ENCODE assay signal across 8 mouse cellular contexts in genomic region chr13:33004414-33005105, GRCm38 (mm10). TPM values are rescaled to one million over a fixed set of nuclear protein-coding genes. Genes with fewer than 3 reads are reported as not detected.
DNase-seq lines count a peak whose midpoint lies in the region; ATAC-seq lines count a peak whose summit lies in the region.

No protein-coding gene starts in this region.

- H3K9me3 ChIP-seq in heart, embryonic 14.5 days (ENCODE audit: control insufficient read depth, low read length), result no peaks in the 10 kb centered on the region
- H3K9me3 ChIP-seq in liver, embryonic 13.5 days (replicated peaks), result no peaks in the 10 kb centered on the region
- no peaks in the 10 kb centered on the region for H3K9me3 ChIP-seq in stomach, embryonic 16.5 days (replicated peaks; ENCODE audit: control insufficient read depth, low read length)

- H3K9ac ChIP-seq in heart, embryonic 14.5 days (ENCODE audit: low read length), result peak overlapping the region; percentile 62
- H3K9ac ChIP-seq in liver, embryonic 13.5 days, result peak overlapping the region; percentile 71
- H3K9ac ChIP-seq in stomach, embryonic 16.5 days (ENCODE audit: low read length), result peak overlapping the region; percentile 69

- no peaks in the 10 kb centered on the region for H3K27me3 ChIP-seq in heart, embryonic 14.5 days (ENCODE audit: control insufficient read depth, insufficient read depth, low read length)
- H3K27me3 ChIP-seq in liver, embryonic 13.5 days, result no peaks in the 10 kb centered on the region
- no peaks in the 10 kb centered on the region for H3K27me3 ChIP-seq in stomach, embryonic 16.5 days (ENCODE audit: control insufficient read depth, insufficient read depth, low read length)

- H3K4me1 ChIP-seq in brown adipose tissue, adult 24 weeks (ENCODE audit: control insufficient read depth, insufficient read depth, insufficient read length, low read length), result peaks cover 5% of the 10 kb centered on the region; the same call in 1 of the 2 replicates
- H3K4me1 ChIP-seq in heart, embryonic 14.5 days (ENCODE audit: control insufficient read depth in 2 of 2, insufficient read depth in 2 of 2, low read length in 2 of 2), result peaks cover 2 to 7% of the 10 kb centered on the region in 2 experiments
- peaks cover 35% of the 10 kb centered on the region for H3K4me1 ChIP-seq in liver, embryonic 13.5 days (replicated peaks)
- H3K4me1 ChIP-seq in stomach, embryonic 16.5 days (ENCODE audit: control insufficient read depth, insufficient read depth, low read length), result peaks cover 14% of the 10 kb centered on the region

- H3K4me3 ChIP-seq in brown adipose tissue, adult 24 weeks (ENCODE audit: insufficient read depth, low read depth, low read length), result peak overlapping the region; percentile 59
- peak overlapping the region; percentile 34 to 35 for H3K4me3 ChIP-seq in heart, embryonic 14.5 days (ENCODE audit: control insufficient read depth in 1 of 2, insufficient read depth in 1 of 2, low read depth in 1 of 2, low read length in 2 of 2)
- H3K4me3 ChIP-seq in liver, embryonic 13.5 days (replicated peaks), result peak overlapping the region; percentile 62
- H3K4me3 ChIP-seq in stomach, embryonic 16.5 days (replicated peaks; ENCODE audit: low read length), result peak overlapping the region; percentile 46

- ATAC-seq in heart, embryonic 14.5 days (ENCODE audit: insufficient number of reproducible peaks, insufficient read depth, low FRiP score, low read depth), result peak; percentile 93
- ATAC-seq in liver, embryonic 13.5 days (ENCODE audit: low read depth), result peak; percentile 94
- peak; percentile 94 for ATAC-seq in stomach, embryonic 16.5 days (ENCODE audit: insufficient read depth, low FRiP score)

- peak; percentile 86 for DNase-seq in CD4-positive helper T cell, adult 2 months (ENCODE audit: low read depth, low spot score)
- peak; percentile 79 for DNase-seq in fibroblast of lung, adult 2 months (ENCODE audit: low read depth)
- peak; percentile 91 for DNase-seq in kidney, postnatal 14 days
- DNase-seq in liver, embryonic 13.5 days, result peak; percentile 84
- DNase-seq in neural tube, embryonic 10.5 days (ENCODE audit: extremely low spot score, low spot score), result peak; percentile 56

- 15% methylated on average over 12 of the region's 12 CpGs for WGBS in heart, embryonic 14.5 days
- 14% methylated on average over 12 of the region's 12 CpGs for WGBS in liver, embryonic 13.5 days (ENCODE audit: insufficient replicate concordance)
- 11% methylated on average over 12 of the region's 12 CpGs for WGBS in stomach, embryonic 16.5 days

- no peaks in the 10 kb centered on the region for H3K36me3 ChIP-seq in heart, embryonic 14.5 days (ENCODE audit: control insufficient read depth, insufficient read depth, low read length)
- no peaks in the 10 kb centered on the region for H3K36me3 ChIP-seq in liver, embryonic 13.5 days
- H3K36me3 ChIP-seq in stomach, embryonic 16.5 days (ENCODE audit: control insufficient read depth, insufficient read depth, low read length), result no peaks in the 10 kb centered on the region

- peak overlapping the region; percentile 95 for H3K27ac ChIP-seq in brown adipose tissue, adult 24 weeks (replicated peaks; ENCODE audit: low read depth, low read length)
- peak overlapping the region; percentile 73 to 87 for H3K27ac ChIP-seq in heart, embryonic 14.5 days (replicated peaks in 1 of 2; ENCODE audit: control insufficient read depth in 1 of 2, insufficient read depth in 1 of 2, low read depth in 2 of 2, low read length in 2 of 2)
- H3K27ac ChIP-seq in liver, embryonic 13.5 days, result peak overlapping the region; percentile 91
- peak overlapping the region; percentile 88 for H3K27ac ChIP-seq in stomach, embryonic 16.5 days (ENCODE audit: low read length)

- peak overlapping the region; percentile 61 for H3K4me2 ChIP-seq in heart, embryonic 14.5 days (ENCODE audit: low read length)
- peak overlapping the region; percentile 77 for H3K4me2 ChIP-seq in liver, embryonic 13.5 days
- H3K4me2 ChIP-seq in stomach, embryonic 16.5 days (ENCODE audit: low read depth, low read length), result peak overlapping the region; percentile 74

RNA-seq across cellular contexts. Expression of gene Serpinb9, which starts 1.5 kb away (rescaled TPM):
- 6.1 and 9.8 TPM in 2 replicates for polyA plus RNA-seq in brown adipose tissue, adult 24 weeks (2012; ENCODE audit: insufficient read depth, insufficient read length, missing spikeins)
- 7.0 and 9.0 TPM in 2 replicates for polyA plus RNA-seq in heart, embryonic 14.5 days (2014; fragmentation: Nextera tagmentation; extraction: Ambion mirVana)
- polyA plus RNA-seq in liver, embryonic 13.5 days (2015; fragmentation: Nextera tagmentation; extraction: Ambion mirVana), result 2.1 and 2.2 TPM in 2 replicates
- 9.3 and 10.3 TPM in 2 replicates for polyA plus RNA-seq in stomach, embryonic 16.5 days (2015; fragmentation: Nextera tagmentation; extraction: Ambion mirVana)

RNA-seq across cellular contexts. Expression of gene Serpinb9b, which starts 22.7 kb away (rescaled TPM):
- polyA plus RNA-seq in brown adipose tissue, adult 24 weeks (2012; ENCODE audit: insufficient read depth, insufficient read length, missing spikeins), result not detected in 2 replicates
- polyA plus RNA-seq in heart, embryonic 14.5 days (2014; fragmentation: Nextera tagmentation; extraction: Ambion mirVana), result 0.39 TPM in 2 replicates
- 0.10 TPM in 1 of 2 replicates, not detected in the other for polyA plus RNA-seq in liver, embryonic 13.5 days (2015; fragmentation: Nextera tagmentation; extraction: Ambion mirVana)
- polyA plus RNA-seq in stomach, embryonic 16.5 days (2015; fragmentation: Nextera tagmentation; extraction: Ambion mirVana), result not detected in 2 replicates

RNA-seq across cellular contexts. Expression of gene Serpinb6b, which starts 39.6 kb away (rescaled TPM):
- 1.2 and 2.9 TPM in 2 replicates for polyA plus RNA-seq in brown adipose tissue, adult 24 weeks (2012; ENCODE audit: insufficient read depth, insufficient read length, missing spikeins)
- polyA plus RNA-seq in heart, embryonic 14.5 days (2014; fragmentation: Nextera tagmentation; extraction: Ambion mirVana), result 22.0 and 23.9 TPM in 2 replicates
- 5.5 and 5.8 TPM in 2 replicates for polyA plus RNA-seq in liver, embryonic 13.5 days (2015; fragmentation: Nextera tagmentation; extraction: Ambion mirVana)
- polyA plus RNA-seq in stomach, embryonic 16.5 days (2015; fragmentation: Nextera tagmentation; extraction: Ambion mirVana), result 4.5 and 4.8 TPM in 2 replicates

Comparison
In these comparisons a context has a peak if more than half of its experiments do, and no peak if none do; other contexts are left out.
1. Peak in every context shown above with its lines: DNase-seq, ATAC-seq, H3K4me3 ChIP-seq and H3K27ac ChIP-seq.